Mouse (Mus musculus) small intestine, adult 2 months (tissue): ENCODE data around the gene Dock2. TPM values are rescaled to one million over a fixed set of nuclear protein-coding genes. Genes with fewer than 3 reads are reported as not detected.

ENCODE experiments used
- H3K27ac ChIP-seq: fragments of 200-500 bp; 2 replicates; pipeline ENCODE4 v1.5.1; 2012; ENCODE audit warnings: low read depth, low read length, control low read depth, inconsistent platforms; ENCODE audit not compliant: insufficient read depth
- H3K27me3 ChIP-seq: fragments of 200-500 bp; 2 replicates; pipeline ENCODE4 v1.6.1; 2012; ENCODE audit warnings: mild to moderate bottlenecking, moderate library complexity, low read length, inconsistent platforms; ENCODE audit not compliant: control insufficient read depth, insufficient read depth
- H3K36me3 ChIP-seq: fragments of 200-500 bp; 2 replicates; pipeline ENCODE4 v1.6.1; 2012; ENCODE audit warnings: mild to moderate bottlenecking, low read length, control low read depth, inconsistent platforms; ENCODE audit not compliant: control insufficient read depth, insufficient read depth
- H3K4me1 ChIP-seq: fragments of 200-500 bp; 2 replicates; pipeline ENCODE4 v1.6.1; 2012; ENCODE audit warnings: low read length, inconsistent platforms, mixed read lengths; ENCODE audit not compliant: control insufficient read depth, insufficient read depth, insufficient read length
- H3K4me3 ChIP-seq: fragments of 200-500 bp; 2 replicates; pipeline ENCODE4 v1.5.1; 2012; ENCODE audit warnings: low read depth, mild to moderate bottlenecking, control low read depth, inconsistent platforms, low read length, moderate library complexity
- CTCF ChIP-seq: fragments of 200-500 bp; IDR thresholded peaks from 2 replicates; pipeline ENCODE4 v1.5.1; 2012; ENCODE audit warnings: low read depth, mild to moderate bottlenecking, control low read depth, inconsistent platforms, low read length, moderate library complexity, mixed read lengths; ENCODE audit not compliant: insufficient replicate concordance, insufficient read length; ENCODE audit errors: extremely low read depth
- POLR2A ChIP-seq: fragments of 200-500 bp; IDR thresholded peaks from 2 replicates; pipeline ENCODE4 v1.6.1; 2012; ENCODE audit warnings: low read depth, mild to moderate bottlenecking, control low read depth, inconsistent platforms, low read length, moderate library complexity
- WGBS: fragments of 180-500 bp; shearing (Covaris S2); methylation state at CpG from one replicate; pipeline ENCODE4 v1.1.7; 2018; 5-methylcytosine and 5-hydroxymethylcytosine counted together
- polyA plus RNA-seq: library from polyadenylated mRNA; depleted of rRNA; stranded (reverse); fragments of >200 nt; gene quantifications from 2 replicates; pipeline ENCODE4 v1.2.3, GENCODE M21; 2012

Gene Dock2
- polyA plus RNA-seq, 1 experiment: 2.5 TPM

DNA sequence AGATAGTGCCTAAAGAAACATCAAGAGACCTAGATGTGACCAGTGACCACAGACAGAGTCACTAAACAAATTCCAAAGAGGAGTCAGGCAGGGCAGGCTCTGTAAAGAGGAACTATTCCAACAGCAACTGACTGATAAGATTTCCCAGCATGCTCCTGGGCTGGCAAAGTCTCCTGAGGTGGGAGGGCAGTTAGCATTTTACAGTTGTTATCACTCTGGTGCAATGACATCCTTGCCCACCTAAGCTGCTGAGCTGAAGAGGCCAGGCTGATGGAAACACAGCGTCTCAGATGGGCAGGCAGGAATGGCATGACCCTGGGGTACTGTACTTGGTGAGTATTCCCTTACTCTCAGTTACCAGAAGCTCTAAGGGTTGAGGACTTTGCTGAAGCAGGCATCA is 484.1 kb downstream of the Dock2 start:
- Histone ChIP-seq H3K27ac (no peak overlapping the region), H3K27me3 (no peaks in the 10 kb centered on the region), H3K4me1 (no peaks in the 10 kb centered on the region), H3K4me3 (no peak overlapping the region), H3K36me3 (no peaks in the 10 kb centered on the region)
- WGBS: 92% methylated on average over 1 of the region's 1 CpGs
- TF ChIP-seq CTCF (no peak), POLR2A (no peak)

DNA sequence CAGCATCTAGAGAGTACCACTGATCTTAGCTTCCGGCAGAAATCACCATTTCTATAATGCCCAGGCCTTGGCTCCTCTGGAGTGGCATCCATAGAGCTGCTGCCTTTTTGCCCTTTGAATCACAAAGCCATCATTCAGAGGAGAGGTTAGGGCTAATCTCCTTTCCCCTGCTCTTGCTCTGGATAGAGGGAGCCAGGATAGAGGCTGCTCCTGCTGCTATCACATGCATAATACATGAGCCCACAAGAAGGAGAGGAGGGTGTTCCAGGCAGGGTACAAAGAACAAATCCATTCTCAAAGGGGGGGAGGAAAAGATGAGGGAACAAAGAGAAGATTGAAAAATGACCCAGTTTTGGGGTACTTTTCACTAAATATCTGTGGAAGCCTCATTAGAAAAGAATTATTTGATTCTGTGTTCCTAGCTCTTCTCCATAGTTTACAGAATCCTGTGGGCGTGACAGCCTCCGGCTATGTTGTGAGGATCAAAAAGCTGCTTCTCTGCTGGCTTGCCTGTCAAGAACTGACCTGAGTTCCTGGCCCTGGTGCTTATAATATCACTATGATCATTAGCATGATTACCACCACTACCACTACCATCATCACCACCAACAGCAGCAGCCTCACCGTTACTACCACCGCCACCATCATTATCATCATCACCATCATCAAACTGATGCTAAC is 485.9 kb downstream of the Dock2 start:
- WGBS: 87% methylated on average over 5 of the region's 5 CpGs
- no peaks in the 10 kb centered on the region for H3K27me3 ChIP-seq
- TF ChIP-seq CTCF: no peak
- no peak for TF ChIP-seq POLR2A
- no peaks in the 10 kb centered on the region for H3K4me1 ChIP-seq
- H3K27ac ChIP-seq: no peak overlapping the region
- H3K36me3 ChIP-seq: no peaks in the 10 kb centered on the region
- no peak overlapping the region for H3K4me3 ChIP-seq

DNA sequence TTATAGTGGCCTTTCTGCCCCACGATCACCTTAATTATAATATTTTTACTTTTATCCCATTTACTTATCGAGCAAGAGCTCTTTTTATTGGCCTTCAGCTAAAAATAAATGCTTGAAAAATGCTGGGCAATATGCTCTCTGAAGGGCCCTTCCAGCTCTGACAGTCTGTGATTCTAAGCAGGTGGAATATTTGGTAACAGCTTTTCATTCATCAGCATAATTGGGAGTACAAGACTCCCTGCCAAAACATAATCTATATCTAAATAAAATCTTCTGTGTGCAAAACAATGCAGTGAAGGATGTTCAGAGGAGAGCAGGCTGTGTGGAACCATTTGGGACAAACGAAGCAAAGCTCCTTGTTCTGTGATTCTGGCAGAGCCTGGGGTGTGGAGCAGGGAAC is 492.4 kb downstream of the Dock2 start:
- Histone ChIP-seq H3K36me3 (no peaks in the 10 kb centered on the region), H3K27me3 (no peaks in the 10 kb centered on the region), H3K4me1 (no peaks in the 10 kb centered on the region), H3K27ac (no peak overlapping the region), H3K4me3 (no peak overlapping the region)
- TF ChIP-seq POLR2A (no peak), CTCF (no peak)
- 50% methylated on average over 3 of the region's 3 CpGs for WGBS

DNA sequence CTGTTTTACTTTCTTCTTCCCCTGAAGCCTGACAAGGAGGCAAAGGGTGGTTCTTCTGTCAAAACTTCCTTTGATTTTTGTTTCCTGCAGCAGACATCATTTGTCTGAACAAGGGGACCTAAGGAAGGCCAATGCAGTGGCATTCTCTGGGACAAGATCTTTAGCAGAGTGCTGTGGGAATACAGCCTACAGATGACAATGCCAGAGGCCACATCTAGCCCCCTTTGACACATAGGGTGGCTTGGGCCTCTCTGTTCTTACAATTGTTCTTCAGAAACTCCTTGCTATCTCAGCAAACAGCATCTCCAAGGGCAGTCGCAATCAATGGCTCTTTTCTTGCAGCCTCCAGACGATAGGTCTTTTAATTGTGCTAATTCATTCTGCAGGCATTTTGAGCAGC is 493.0 kb downstream of the Dock2 start:
- no peaks in the 10 kb centered on the region for H3K4me1 ChIP-seq

DNA sequence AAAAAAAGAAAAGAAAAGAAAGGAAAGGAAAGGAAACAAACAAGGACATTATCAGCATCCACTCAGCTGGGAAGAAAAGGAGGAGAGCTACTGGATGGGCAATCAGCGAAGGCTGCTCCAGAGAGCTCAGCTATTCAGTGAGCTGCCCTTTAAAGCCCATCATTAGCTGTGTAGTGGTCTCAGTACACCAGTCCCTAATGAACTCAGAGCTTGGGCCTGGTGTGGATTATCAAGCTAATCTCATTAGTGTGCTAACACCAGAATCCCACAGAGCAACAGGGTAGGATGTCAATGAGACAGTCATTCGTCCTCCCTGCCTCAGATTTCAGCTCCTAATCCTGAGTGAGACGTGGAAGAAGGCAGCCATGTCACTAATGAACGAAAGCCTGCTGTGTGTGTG is 493.4 kb downstream of the Dock2 start:
- H3K27ac ChIP-seq: no peak overlapping the region
- TF ChIP-seq POLR2A (no peak), CTCF (no peak)
- H3K4me3 ChIP-seq: no peak overlapping the region
- no peaks in the 10 kb centered on the region for H3K36me3 ChIP-seq
- no peaks in the 10 kb centered on the region for H3K4me1 ChIP-seq
- WGBS: 56% methylated on average over 4 of the region's 4 CpGs
- no peaks in the 10 kb centered on the region for H3K27me3 ChIP-seq

More for the DNA sequence above, 493.0 kb downstream of the Dock2 start:
- TF ChIP-seq POLR2A (no peak), CTCF (no peak)
- H3K27me3 ChIP-seq: no peaks in the 10 kb centered on the region
- H3K36me3 ChIP-seq: no peaks in the 10 kb centered on the region
- H3K27ac ChIP-seq: no peak overlapping the region
- H3K4me3 ChIP-seq: no peak overlapping the region
- WGBS: 38% methylated on average over 2 of the region's 2 CpGs

DNA sequence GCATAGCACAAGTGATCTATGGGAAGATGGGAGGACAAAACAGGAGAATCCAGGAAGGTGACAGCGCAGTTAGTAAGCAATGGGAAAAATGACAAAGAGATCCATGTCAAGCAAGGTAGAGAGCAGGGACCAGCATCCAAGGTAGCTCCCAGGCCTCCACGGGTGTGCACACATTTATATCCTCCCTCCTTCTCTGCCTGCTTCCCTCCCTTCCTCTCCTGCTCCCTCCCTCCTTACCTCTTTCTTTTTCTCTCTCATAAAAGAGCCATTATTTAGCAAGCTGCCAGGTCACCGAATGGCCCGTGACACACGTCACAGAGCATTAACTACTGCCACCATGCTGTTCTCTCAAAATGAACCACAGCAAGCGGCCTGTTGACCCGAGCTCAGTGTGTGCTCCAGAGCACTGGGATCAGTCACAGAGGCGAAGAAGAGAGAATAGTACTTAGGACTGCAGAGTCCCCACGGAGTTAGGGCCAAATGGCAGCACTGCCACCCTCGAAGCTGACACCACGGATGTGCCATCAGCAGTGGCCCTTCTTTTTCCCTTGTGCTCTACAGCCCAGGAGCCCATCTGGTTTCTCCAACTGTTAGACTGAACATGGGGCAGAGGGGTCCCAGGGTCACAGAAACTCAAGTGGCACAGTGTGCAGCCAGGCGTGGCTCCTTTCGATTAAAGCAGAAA is 499.4 kb downstream of the Dock2 start:
- WGBS: 74% methylated on average over 13 of the region's 13 CpGs
- no peak overlapping the region for H3K4me3 ChIP-seq
- TF ChIP-seq POLR2A (no peak), CTCF (no peak)
- H3K27me3 ChIP-seq: no peaks in the 10 kb centered on the region
- no peaks in the 10 kb centered on the region for H3K4me1 ChIP-seq
- no peaks in the 10 kb centered on the region for H3K36me3 ChIP-seq
- no peak overlapping the region for H3K27ac ChIP-seq

DNA sequence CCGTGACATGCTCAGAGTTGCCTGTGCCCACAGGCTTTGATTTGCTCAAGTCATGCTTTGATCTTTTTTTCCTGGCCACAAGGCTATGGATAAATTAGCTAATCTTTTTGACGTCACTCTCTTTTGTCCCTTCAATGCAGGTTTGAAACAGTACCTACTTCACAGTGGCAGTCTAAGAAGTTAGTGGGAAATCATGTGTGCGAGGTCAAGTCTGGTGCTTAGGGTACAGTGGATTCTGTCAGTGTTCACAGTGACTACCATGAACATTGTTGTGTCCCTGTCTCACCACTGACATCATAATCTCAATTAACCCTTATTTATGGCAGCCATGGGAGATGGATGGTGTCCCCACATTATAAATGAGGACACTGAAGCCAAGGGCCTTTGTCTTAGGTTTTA is 506.6 kb downstream of the Dock2 start:
- H3K36me3 ChIP-seq: no peaks in the 10 kb centered on the region
- TF ChIP-seq CTCF (no peak), POLR2A (no peak)
- H3K4me1 ChIP-seq: no peaks in the 10 kb centered on the region
- H3K4me3 ChIP-seq: no peak overlapping the region
- WGBS: 55% methylated on average over 3 of the region's 3 CpGs
- H3K27me3 ChIP-seq: no peaks in the 10 kb centered on the region
- no peak overlapping the region for H3K27ac ChIP-seq
